In the genomic region with DNA sequence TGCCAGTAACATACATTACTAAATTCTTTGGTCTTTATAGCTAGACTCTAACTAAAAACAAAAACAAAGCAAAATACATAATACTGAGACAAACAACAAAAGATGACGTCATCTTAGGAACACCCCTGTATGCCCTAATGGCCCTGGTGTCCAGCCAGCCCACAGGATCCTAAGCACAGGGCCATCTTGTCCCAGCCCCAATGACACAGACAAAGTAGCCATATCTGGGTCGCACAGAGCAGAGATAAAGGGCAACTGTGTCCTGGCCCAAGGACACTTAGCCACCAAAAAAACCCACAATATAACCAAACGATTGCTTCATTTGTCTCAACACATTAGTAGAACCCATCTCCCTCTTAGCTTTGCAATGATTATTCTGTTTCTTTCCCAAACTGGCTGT, we compare ENCODE assay signal across 18 mouse cellular contexts. TPM values are rescaled to one million over a fixed set of nuclear protein-coding genes. Genes with fewer than 3 reads are reported as not detected.
DNase-seq lines count a peak whose midpoint lies in the region; ATAC-seq lines count a peak whose summit lies in the region.
"Had no signal": no experiment of that assay in that cellular context is flagged by ENCODE, and none has a peak within 500 bp of the region (broad histone marks: within the 10 kb centered on the region; RNA-seq: fewer than 3 reads in every experiment).

No protein-coding gene starts in this region.

- H3K4me2 ChIP-seq in heart, embryonic 11.5 days, result no peak overlapping the region
- peak overlapping the region; percentile 6; the same call in 1 of the 2 replicates for H3K4me2 ChIP-seq in liver, embryonic 12.5 days
- no peak overlapping the region for H3K4me2 ChIP-seq in midbrain, embryonic 13.5 days (replicated peaks)
- no peak overlapping the region for H3K4me2 ChIP-seq in midbrain, embryonic 14.5 days (ENCODE audit: low read length)
- H3K4me2 ChIP-seq: embryonic facial prominence, embryonic 12.5 days; forebrain, embryonic 15.5 days; heart, embryonic 13.5 days; hindbrain, embryonic 12.5 days had no signal

- H3K4me3 ChIP-seq in heart, embryonic 11.5 days (ENCODE audit: low read depth, low read length), result no peak overlapping the region
- H3K4me3 ChIP-seq in liver, embryonic 12.5 days, result no peak overlapping the region
- no peak overlapping the region for H3K4me3 ChIP-seq in midbrain, embryonic 13.5 days (replicated peaks)
- no peak overlapping the region for H3K4me3 ChIP-seq in midbrain, embryonic 14.5 days (replicated peaks; ENCODE audit: low read depth, low read length)
- H3K4me3 ChIP-seq: embryonic facial prominence, embryonic 12.5 days; forebrain, embryonic 15.5 days; heart, adult 2 months; heart, embryonic 13.5 days; hindbrain, embryonic 12.5 days had no signal

- H3K27ac ChIP-seq in heart, embryonic 11.5 days (ENCODE audit: low read depth, low read length), result 0 out of 2 replicates have a peak overlapping the region, but pooled peaks have one; percentile 35
- peak overlapping the region; percentile 21; the same call in 1 of the 2 replicates for H3K27ac ChIP-seq in liver, embryonic 12.5 days
- H3K27ac ChIP-seq in midbrain, embryonic 13.5 days, result 0 out of 2 replicates have a peak overlapping the region, but pooled peaks have one; percentile 20
- no peak overlapping the region for H3K27ac ChIP-seq in midbrain, embryonic 14.5 days (replicated peaks; ENCODE audit: low read depth, low read length)
- H3K27ac ChIP-seq: embryonic facial prominence, embryonic 12.5 days; heart, adult 2 months; heart, embryonic 13.5 days; hindbrain, embryonic 12.5 days had no signal

- peaks cover 3% of the 10 kb centered on the region; the same call in 1 of the 2 replicates for H3K27me3 ChIP-seq in heart, embryonic 11.5 days (ENCODE audit: control insufficient read depth, insufficient read depth, low read length)
- H3K27me3 ChIP-seq in liver, embryonic 12.5 days (replicated peaks), result no peaks in the 10 kb centered on the region
- no peaks in the 10 kb centered on the region for H3K27me3 ChIP-seq in midbrain, embryonic 13.5 days
- H3K27me3 ChIP-seq in midbrain, embryonic 14.5 days (ENCODE audit: control insufficient read depth, insufficient read depth, low read length), result no peaks in the 10 kb centered on the region
- H3K27me3 ChIP-seq: embryonic facial prominence, embryonic 12.5 days; forebrain, embryonic 15.5 days; hindbrain, embryonic 12.5 days had no signal

- H3K36me3 ChIP-seq in heart, embryonic 11.5 days (ENCODE audit: control insufficient read depth, insufficient read depth, low read length), result no peaks in the 10 kb centered on the region
- H3K36me3 ChIP-seq in liver, embryonic 12.5 days, result peaks cover 19% of the 10 kb centered on the region
- peaks cover 70% of the 10 kb centered on the region for H3K36me3 ChIP-seq in midbrain, embryonic 13.5 days
- H3K36me3 ChIP-seq in midbrain, embryonic 14.5 days (ENCODE audit: control insufficient read depth, insufficient read depth, low read length), result peaks cover 39% of the 10 kb centered on the region
- H3K36me3 ChIP-seq: heart, embryonic 13.5 days had no signal

- H3K4me1 ChIP-seq in heart, embryonic 11.5 days (ENCODE audit: control insufficient read depth, insufficient read depth, low read length), result peaks cover 7% of the 10 kb centered on the region; the same call in 1 of the 2 replicates
- H3K4me1 ChIP-seq in liver, embryonic 12.5 days, result peaks cover 43% of the 10 kb centered on the region
- peaks cover 75% of the 10 kb centered on the region for H3K4me1 ChIP-seq in midbrain, embryonic 13.5 days (replicated peaks)
- H3K4me1 ChIP-seq in midbrain, embryonic 14.5 days (ENCODE audit: control insufficient read depth, insufficient read depth, low read length), result peaks cover 9% of the 10 kb centered on the region; the same call in 1 of the 2 replicates
- H3K4me1 ChIP-seq: embryonic facial prominence, embryonic 12.5 days had no signal

- DNase-seq in heart, adult 18-20 months, result no peak
- no peak for DNase-seq in liver
- no peak for DNase-seq in midbrain, embryonic 14.5 days
- DNase-seq: B cell, adult 2 months; gastrocnemius, postnatal 36 days; heart, adult 2 months; heart, postnatal 36 days had no signal

- no peaks in the 10 kb centered on the region for H3K9me3 ChIP-seq in heart, embryonic 11.5 days (replicated peaks; ENCODE audit: control insufficient read depth, low read length)
- no peaks in the 10 kb centered on the region for H3K9me3 ChIP-seq in liver, embryonic 12.5 days (replicated peaks)
- H3K9me3 ChIP-seq in midbrain, embryonic 13.5 days, result no peaks in the 10 kb centered on the region
- H3K9me3 ChIP-seq in midbrain, embryonic 14.5 days (ENCODE audit: control insufficient read depth, low read length), result no peaks in the 10 kb centered on the region
- H3K9me3 ChIP-seq: embryonic facial prominence, embryonic 12.5 days; forebrain, embryonic 15.5 days; G1E; heart, embryonic 13.5 days; hindbrain, embryonic 12.5 days had no signal

- no peak overlapping the region for H3K9ac ChIP-seq in heart, embryonic 11.5 days (ENCODE audit: low read depth, low read length)
- 0 out of 2 replicates have a peak overlapping the region, but pooled peaks have one; percentile 2 for H3K9ac ChIP-seq in liver, embryonic 12.5 days
- no peak overlapping the region for H3K9ac ChIP-seq in midbrain, embryonic 13.5 days (replicated peaks)
- no peak overlapping the region for H3K9ac ChIP-seq in midbrain, embryonic 14.5 days (replicated peaks; ENCODE audit: low read length)
- H3K9ac ChIP-seq: embryonic facial prominence, embryonic 12.5 days; forebrain, embryonic 15.5 days; hindbrain, embryonic 12.5 days had no signal

- WGBS in heart, embryonic 11.5 days (ENCODE audit: insufficient replicate concordance), result 71% methylated on average over 3 of the region's 3 CpGs
- WGBS in liver, embryonic 12.5 days (ENCODE audit: insufficient replicate concordance), result 41% methylated on average over 3 of the region's 3 CpGs
- WGBS in midbrain, embryonic 13.5 days, result 92% methylated on average over 3 of the region's 3 CpGs
- WGBS in midbrain, embryonic 14.5 days, result 92% methylated on average over 3 of the region's 3 CpGs

- no peak for ATAC-seq in heart, embryonic 11.5 days (replicated peaks; ENCODE audit: insufficient number of reproducible peaks, low FRiP score, low TSS enrichment)
- ATAC-seq in liver, embryonic 12.5 days, result peak; percentile 40; the same call in 1 of the 2 replicates
- no peak for ATAC-seq in midbrain, embryonic 13.5 days
- ATAC-seq in midbrain, embryonic 14.5 days (ENCODE audit: low FRiP score, low TSS enrichment), result no peak
- ATAC-seq: CD4-positive, CD25-positive, alpha-beta regulatory T cell, adult 4 months; forebrain, embryonic 15.5 days; intestine, embryonic 16.5 days had no signal

RNA-seq across cellular contexts. Expression of a gene that starts 8.9 kb away (rescaled TPM):
- 1.1 and 1.8 TPM in 2 replicates for polyA plus RNA-seq in heart, embryonic 11.5 days (2014; fragmentation: Nextera tagmentation; extraction: Ambion mirVana)
- total RNA-seq in heart, adult 18-20 months (2021), result 1 to 10 TPM in 1 of 2 experiments, under 1 TPM in 1; 0.72 to 1.1 TPM
- 7.6 and 8.5 TPM in 2 replicates for polyA plus RNA-seq in liver, embryonic 12.5 days (2016; fragmentation: Nextera tagmentation; extraction: Ambion mirVana)
- polyA plus RNA-seq in midbrain, embryonic 13.5 days (2015; fragmentation: Nextera tagmentation; extraction: Ambion mirVana), result 39.2 and 50.0 TPM in 2 replicates
- 54.3 and 58.1 TPM in 2 replicates for polyA plus RNA-seq in midbrain, embryonic 14.5 days (2014; fragmentation: Nextera tagmentation; extraction: Ambion mirVana)
- total RNA-seq: gastrocnemius, adult 8-10 months had no signal
